Mouse (Mus musculus) heart, adult 2 months (tissue): Measurements from ENCODE around the gene Pgk1. TPM values are rescaled to one million over a fixed set of nuclear protein-coding genes. Genes with fewer than 3 reads are reported as not detected.
"Not testable (repeated sequence)": the region's sequence is repeated elsewhere in the genome, so short reads cannot be mapped to it uniquely, and the experiment has no call there.

Source experiments
- DNase-seq, 2 experiments: peaks; one replicate each; pipeline ENCODE4 v3.0.0; 2021
- H3K27ac ChIP-seq: fragments of 200-600 bp; 2 replicates; pipeline ENCODE4 v1.8.1; 2022
- H3K27me3 ChIP-seq: fragments of 200-500 bp; 2 replicates; pipeline ENCODE4 v1.6.1; 2012; ENCODE audit warnings: mild to moderate bottlenecking, low read length, inconsistent platforms, mixed read lengths; ENCODE audit not compliant: control insufficient read depth, insufficient read depth
- H3K36me3 ChIP-seq: fragments of 200-500 bp; 2 replicates; pipeline ENCODE4 v1.6.1; 2012; ENCODE audit warnings: low read length, inconsistent platforms; ENCODE audit not compliant: control insufficient read depth, insufficient read depth
- H3K4me1 ChIP-seq: fragments of 200-500 bp; 2 replicates; pipeline ENCODE4 v1.6.1; 2011; ENCODE audit warnings: low read length; ENCODE audit not compliant: control insufficient read depth, insufficient read depth
- H3K4me3 ChIP-seq: fragments of 200-600 bp; 2 replicates; pipeline ENCODE4 v1.8.1; 2022
- H3K79me2 ChIP-seq: fragments of 200-500 bp; replicated peaks from 2 replicates; pipeline ENCODE4 v1.6.1; 2012; ENCODE audit warnings: mild to moderate bottlenecking, inconsistent platforms, low read length, moderate library complexity, mixed read lengths; ENCODE audit not compliant: control insufficient read depth, insufficient read depth
- H3K9ac ChIP-seq: fragments of 200-500 bp; 2 replicates; pipeline ENCODE4 v1.6.1; 2012; ENCODE audit warnings: low read depth, mild to moderate bottlenecking, control low read depth, inconsistent platforms, low read length, mixed read lengths
- CTCF ChIP-seq: fragments of 200-600 bp; IDR thresholded peaks from 2 replicates; pipeline ENCODE4 v1.8.1; 2022; ENCODE audit warnings: antibody characterized with exemption, mild to moderate bottlenecking, moderate library complexity
- EP300 ChIP-seq: fragments of 200-500 bp; IDR thresholded peaks from 2 replicates; pipeline ENCODE4 v1.6.1; 2011; ENCODE audit warnings: low read depth, low read length, control low read depth; ENCODE audit not compliant: insufficient read depth
- POLR2A ChIP-seq: fragments of 200-500 bp; IDR thresholded peaks from 2 replicates; pipeline ENCODE4 v1.6.1; 2011; ENCODE audit warnings: mild to moderate bottlenecking, low read depth, low read length, control low read depth; ENCODE audit not compliant: insufficient read depth
- WGBS: fragments of 180-500 bp; shearing (Covaris S2); methylation state at CpG from one replicate; pipeline ENCODE4 v1.1.7; 2018; 5-methylcytosine and 5-hydroxymethylcytosine counted together
- intact Hi-C: fragments of 180-260 bp; cut with DNase I; formaldehyde crosslinking; loops from one replicate; pipeline ENCODE4 v1.15.1; 2025
- polyA plus RNA-seq: library from polyadenylated mRNA; depleted of rRNA; stranded (reverse); fragments of >200 nt; gene quantifications from 2 replicates; pipeline ENCODE4 v1.2.3, GENCODE M21; 2012
- total RNA-seq, 2 experiments: library from RNA; stranded (reverse); gene quantifications; 2 replicates each; pipeline ENCODE4 v1.2.3; 2021

The Pgk1 gene
- total and polyA plus RNA-seq, 3 experiments = 237 to 456 (median 424) TPM

- peaks cover 6% of the 10 kb centered on the region for H3K4me1 ChIP-seq
- TF ChIP-seq POLR2A (no peak), CTCF (no peak), EP300 (no peak)
- no peaks in the 10 kb centered on the region for H3K27me3 ChIP-seq
- intact Hi-C loops = no loop called here
- H3K36me3 ChIP-seq = peaks cover 14% of the 10 kb centered on the region
- DNase-seq = no peak
- H3K9ac ChIP-seq = no peak overlapping the region
- no peak overlapping the region for H3K4me3 ChIP-seq
- WGBS = 29% methylated on average over 4 of the region's 4 CpGs
- no peak overlapping the region for H3K27ac ChIP-seq
- H3K79me2 ChIP-seq = no peaks in the 10 kb centered on the region; the same call in 1 of the 2 replicates
Observed at GRCm38 (mm10) chrX:106190091-106190490, 3.2 kb downstream of the Pgk1 start.

GRCm38 (mm10) chrX:106194361-106194760 is 7.5 kb downstream of the Pgk1 start:
- H3K9ac ChIP-seq, H3K4me3 ChIP-seq, H3K36me3 ChIP-seq, H3K79me2 ChIP-seq, H3K27ac ChIP-seq, DNase-seq, intact Hi-C loops, H3K4me1 ChIP-seq, H3K27me3 ChIP-seq: not testable (repeated sequence)
- 72% methylated on average over 6 of the region's 6 CpGs for WGBS

GRCm38 (mm10) chrX:106197308-106197707 is 10.4 kb downstream of the Pgk1 start:
- Histone ChIP-seq H3K79me2 (no peaks in the 10 kb centered on the region), H3K4me1 (no peaks in the 10 kb centered on the region), H3K4me3 (no peak overlapping the region), H3K36me3 (peaks cover 4% of the 10 kb centered on the region), H3K27ac (no peak overlapping the region), H3K27me3 (no peaks in the 10 kb centered on the region), H3K9ac (no peak overlapping the region)
- WGBS = 64% methylated on average over 5 of the region's 5 CpGs
- no peak for DNase-seq
- peak; percentile 53 for TF ChIP-seq CTCF
- no peak for TF ChIP-seq POLR2A
- no peak for TF ChIP-seq EP300
- intact Hi-C loops = no loop called here

GRCm38 (mm10) chrX:106198904-106199303 is 12.0 kb downstream of the Pgk1 start:
- Histone ChIP-seq H3K27ac (no peak overlapping the region), H3K36me3 (peaks cover 4% of the 10 kb centered on the region)

GRCm38 (mm10) chrX:106209100-106209499 is 22.2 kb downstream of the Pgk1 start:
- no peak overlapping the region for H3K9ac ChIP-seq
- H3K4me1 ChIP-seq = no peaks in the 10 kb centered on the region
- H3K27me3 ChIP-seq = no peaks in the 10 kb centered on the region
- no peaks in the 10 kb centered on the region for H3K36me3 ChIP-seq
- TF ChIP-seq CTCF (no peak), POLR2A (no peak), EP300 (no peak)
- 84% methylated on average over 2 of the region's 2 CpGs for WGBS
- intact Hi-C loops = no loop called here
- DNase-seq = no peak
- no peak overlapping the region for H3K4me3 ChIP-seq
- no peak overlapping the region for H3K27ac ChIP-seq
- H3K79me2 ChIP-seq = no peaks in the 10 kb centered on the region

More at GRCm38 (mm10) chrX:106198904-106199303, 12.0 kb downstream of the Pgk1 start:
- H3K4me3 ChIP-seq = no peak overlapping the region
- no peak overlapping the region for H3K9ac ChIP-seq
- DNase-seq = no peak
- intact Hi-C loops = no loop called here
- H3K27me3 ChIP-seq = no peaks in the 10 kb centered on the region
- H3K4me1 ChIP-seq = no peaks in the 10 kb centered on the region
- no peak for TF ChIP-seq EP300
- TF ChIP-seq CTCF = peak; percentile 52
- TF ChIP-seq POLR2A = no peak
- WGBS = 78% methylated on average over 5 of the region's 5 CpGs
- no peaks in the 10 kb centered on the region for H3K79me2 ChIP-seq

GRCm38 (mm10) chrX:106219171-106220032 is 32.5 kb downstream of the Pgk1 start:
- Histone ChIP-seq H3K9ac (peak overlapping the region; percentile 61), H3K27ac (peak overlapping the region; percentile 78), H3K79me2 (no peaks in the 10 kb centered on the region), H3K4me3 (peak overlapping the region; percentile 65), H3K4me1 (no peaks in the 10 kb centered on the region; the same call in 1 of the 2 replicates), H3K27me3 (no peaks in the 10 kb centered on the region), H3K36me3 (no peaks in the 10 kb centered on the region)
- peak; percentile 73 to 77 for DNase-seq
- intact Hi-C loops = no loop called here
- TF ChIP-seq EP300 (no peak), CTCF (peak; percentile 26)
- 19% methylated on average over 60 of the region's 60 CpGs for WGBS
